Mouse (Mus musculus): ENCODE measurements at regions not wholly inside any gene's neighbourhood (a gene's known extent, or its start where the extent isn't known, plus 50 kb on each side); places are given as distances from the start of the nearest gene placed in this dataset.
A peak's percentile ranks its signal among the peaks of the same experiment; 100 is the strongest.

DNA sequence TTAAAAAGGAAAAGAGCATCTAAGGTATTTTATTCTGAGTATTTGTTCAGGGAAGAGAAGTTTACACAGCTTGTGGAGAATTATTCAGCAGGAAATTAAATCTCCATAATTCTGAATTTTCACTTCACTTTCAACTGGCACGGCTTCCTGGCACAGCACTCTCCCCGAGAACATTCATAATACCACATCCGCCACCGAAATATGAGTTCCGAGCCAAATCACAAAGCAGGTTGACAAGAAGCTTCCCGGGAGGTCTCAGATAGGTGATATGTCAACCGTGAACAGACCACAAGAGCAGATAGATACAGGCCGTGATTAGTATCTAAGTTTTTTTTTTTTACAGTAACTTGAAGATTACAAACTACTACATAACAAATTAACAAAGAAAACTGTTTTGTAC lies 473.9 kb downstream of the Synb start:
- Histone ChIP-seq H3K4me3 (ENCODE audit: low read depth, low read length) (no peak overlapping the region), H3K4me1 (replicated peaks; ENCODE audit: control insufficient read depth, insufficient read depth, low read length) (no peaks in the 10 kb centered on the region), H3K9me3 (ENCODE audit: control insufficient read depth) (no peaks in the 10 kb centered on the region), H3K27ac (ENCODE audit: low read depth, low read length) (no peak overlapping the region), H3K4me2 (replicated peaks; ENCODE audit: low read depth) (no peak overlapping the region), H3K36me3 (ENCODE audit: control insufficient read depth, insufficient read depth) (no peaks in the 10 kb centered on the region), H3K9ac (ENCODE audit: low read depth, low read length) (no peak overlapping the region), H3K27me3 (replicated peaks; ENCODE audit: control insufficient read depth, insufficient read depth, low read length) (no peaks in the 10 kb centered on the region)
- TF ChIP-seq CTCF (IDR thresholded peaks at IDR 0.05; ENCODE audit: low read depth), result no peak
- WGBS, result 87% methylated on average over 8 of the region's 8 CpGs
- no peak for ATAC-seq

DNA sequence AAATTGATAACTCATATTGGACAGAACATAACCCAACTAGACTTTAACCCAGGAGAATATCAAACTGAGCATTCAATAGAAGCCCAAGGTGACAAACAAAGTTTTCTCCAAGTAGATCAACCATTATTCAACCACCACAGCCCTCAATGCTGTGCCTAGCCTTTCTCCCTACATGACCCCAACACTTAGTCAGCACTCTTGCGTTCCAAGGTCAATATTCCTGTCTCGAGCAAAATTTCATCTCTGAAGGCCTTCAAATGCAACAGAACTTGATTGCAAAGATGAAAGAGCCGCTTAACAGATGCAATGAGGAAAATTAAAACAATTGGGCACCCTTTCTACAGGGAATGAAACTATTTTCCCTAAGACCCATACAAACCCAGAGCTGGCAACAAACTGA lies 485.1 kb downstream of the Synb start:
- H3K4me2 ChIP-seq (replicated peaks; ENCODE audit: low read depth), result no peak overlapping the region
- H3K4me3 ChIP-seq (ENCODE audit: low read depth, low read length), result no peak overlapping the region
- H3K36me3 ChIP-seq (ENCODE audit: control insufficient read depth, insufficient read depth), result no peaks in the 10 kb centered on the region
- H3K27ac ChIP-seq (ENCODE audit: low read depth, low read length), result no peak overlapping the region
- no peaks in the 10 kb centered on the region for H3K27me3 ChIP-seq (replicated peaks; ENCODE audit: control insufficient read depth, insufficient read depth, low read length)
- H3K4me1 ChIP-seq (replicated peaks; ENCODE audit: control insufficient read depth, insufficient read depth, low read length), result no peaks in the 10 kb centered on the region
- no peak for ATAC-seq
- no peaks in the 10 kb centered on the region for H3K9me3 ChIP-seq (ENCODE audit: control insufficient read depth)
- no peak overlapping the region for H3K9ac ChIP-seq (ENCODE audit: low read depth, low read length)
- 84% methylated on average over 3 of the region's 3 CpGs for WGBS
- no peak for TF ChIP-seq CTCF (IDR thresholded peaks at IDR 0.05; ENCODE audit: low read depth)

DNA sequence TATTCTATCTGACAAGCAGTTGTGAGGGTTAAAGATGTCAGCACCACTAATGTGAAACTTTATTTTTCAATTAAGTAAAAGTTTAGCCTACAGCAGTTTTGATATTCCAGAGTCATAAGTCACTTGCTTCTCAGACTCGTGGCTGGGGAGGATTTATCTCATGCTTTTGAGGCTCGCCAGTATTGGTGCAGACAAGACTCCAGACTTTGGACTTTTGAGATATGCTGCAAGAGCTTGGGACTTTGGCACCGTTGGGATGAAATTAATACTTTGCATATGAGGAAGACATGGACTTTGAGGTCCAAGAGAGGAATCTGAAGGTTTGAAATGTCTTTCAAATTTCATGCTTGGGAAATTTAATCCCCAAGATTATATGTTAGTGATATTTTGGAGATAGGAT lies 486.2 kb downstream of the Synb start:
- H3K27ac ChIP-seq (ENCODE audit: low read depth, low read length), result no peak overlapping the region
- no peak overlapping the region for H3K9ac ChIP-seq (ENCODE audit: low read depth, low read length)
- no peaks in the 10 kb centered on the region for H3K36me3 ChIP-seq (ENCODE audit: control insufficient read depth, insufficient read depth)
- no peak overlapping the region for H3K4me3 ChIP-seq (ENCODE audit: low read depth, low read length)
- no peak for TF ChIP-seq CTCF (IDR thresholded peaks at IDR 0.05; ENCODE audit: low read depth)
- H3K4me1 ChIP-seq (replicated peaks; ENCODE audit: control insufficient read depth, insufficient read depth, low read length), result no peaks in the 10 kb centered on the region
- 26% methylated on average over 3 of the region's 3 CpGs for WGBS
- no peak overlapping the region for H3K4me2 ChIP-seq (replicated peaks; ENCODE audit: low read depth)
- no peaks in the 10 kb centered on the region for H3K27me3 ChIP-seq (replicated peaks; ENCODE audit: control insufficient read depth, insufficient read depth, low read length)
- no peaks in the 10 kb centered on the region for H3K9me3 ChIP-seq (ENCODE audit: control insufficient read depth)
- peak; percentile 88 for ATAC-seq

DNA sequence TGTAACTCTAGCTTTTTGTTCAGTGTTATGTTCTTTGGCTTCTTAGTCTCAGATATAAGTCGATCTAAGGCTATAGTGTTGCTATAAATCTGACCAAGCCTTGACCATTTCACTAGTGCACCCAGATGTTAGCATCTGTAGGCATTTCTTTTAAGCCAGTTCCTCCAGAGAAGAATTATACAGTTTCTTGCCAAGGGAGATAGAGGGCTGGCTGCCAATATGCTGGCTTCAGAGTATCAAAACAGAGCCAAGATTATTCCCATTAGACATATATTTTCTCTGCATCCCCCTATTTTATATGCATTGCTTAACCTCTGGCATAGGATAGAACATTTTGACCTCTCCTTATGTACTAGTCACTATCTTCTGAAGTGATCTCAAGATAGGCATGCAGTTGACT lies 487.5 kb downstream of the Synb start:
- ATAC-seq, result no peak
- 76% methylated on average over 1 of the region's 1 CpGs for WGBS

DNA sequence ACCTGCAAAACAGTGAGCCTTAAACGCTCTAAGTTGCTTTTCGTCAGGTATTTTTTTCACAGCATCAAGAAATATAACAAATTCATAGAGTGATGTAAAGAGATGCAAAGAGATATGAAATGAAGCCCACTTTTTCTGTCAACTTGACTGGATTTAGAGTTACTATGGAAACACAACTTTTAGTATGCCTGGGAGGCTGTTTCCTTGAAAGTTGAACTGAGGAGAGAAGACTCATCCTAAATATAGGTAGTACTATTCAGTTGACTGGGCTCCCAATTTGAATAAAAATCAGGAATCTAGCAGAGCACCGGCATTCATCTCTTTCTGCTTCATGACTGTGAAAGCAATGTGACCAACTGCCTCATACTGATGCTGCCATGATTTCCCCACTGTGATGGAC lies 509.7 kb downstream of the Synb start:
- no peak overlapping the region for H3K9ac ChIP-seq (ENCODE audit: low read depth, low read length)
- no peaks in the 10 kb centered on the region for H3K9me3 ChIP-seq (ENCODE audit: control insufficient read depth)
- no peaks in the 10 kb centered on the region for H3K36me3 ChIP-seq (ENCODE audit: control insufficient read depth, insufficient read depth)
- no peak for TF ChIP-seq CTCF (IDR thresholded peaks at IDR 0.05; ENCODE audit: low read depth)
- no peaks in the 10 kb centered on the region for H3K4me1 ChIP-seq (replicated peaks; ENCODE audit: control insufficient read depth, insufficient read depth, low read length)
- no peak overlapping the region for H3K4me3 ChIP-seq (ENCODE audit: low read depth, low read length)
- H3K4me2 ChIP-seq (replicated peaks; ENCODE audit: low read depth), result no peak overlapping the region
- H3K27me3 ChIP-seq (replicated peaks; ENCODE audit: control insufficient read depth, insufficient read depth, low read length), result no peaks in the 10 kb centered on the region
- H3K27ac ChIP-seq (ENCODE audit: low read depth, low read length), result no peak overlapping the region
- no peak for ATAC-seq
- WGBS, result 97% methylated on average over 3 of the region's 3 CpGs

More for the DNA sequence above, 487.5 kb downstream of the Synb start:
- H3K27me3 ChIP-seq (replicated peaks; ENCODE audit: control insufficient read depth, insufficient read depth, low read length), result no peaks in the 10 kb centered on the region
- no peaks in the 10 kb centered on the region for H3K4me1 ChIP-seq (replicated peaks; ENCODE audit: control insufficient read depth, insufficient read depth, low read length)
- H3K36me3 ChIP-seq (ENCODE audit: control insufficient read depth, insufficient read depth), result no peaks in the 10 kb centered on the region
- no peak for TF ChIP-seq CTCF (IDR thresholded peaks at IDR 0.05; ENCODE audit: low read depth)
- no peak overlapping the region for H3K9ac ChIP-seq (ENCODE audit: low read depth, low read length)
- no peak overlapping the region for H3K4me2 ChIP-seq (replicated peaks; ENCODE audit: low read depth)
- no peak overlapping the region for H3K4me3 ChIP-seq (ENCODE audit: low read depth, low read length)
- no peaks in the 10 kb centered on the region for H3K9me3 ChIP-seq (ENCODE audit: control insufficient read depth)
- no peak overlapping the region for H3K27ac ChIP-seq (ENCODE audit: low read depth, low read length)

DNA sequence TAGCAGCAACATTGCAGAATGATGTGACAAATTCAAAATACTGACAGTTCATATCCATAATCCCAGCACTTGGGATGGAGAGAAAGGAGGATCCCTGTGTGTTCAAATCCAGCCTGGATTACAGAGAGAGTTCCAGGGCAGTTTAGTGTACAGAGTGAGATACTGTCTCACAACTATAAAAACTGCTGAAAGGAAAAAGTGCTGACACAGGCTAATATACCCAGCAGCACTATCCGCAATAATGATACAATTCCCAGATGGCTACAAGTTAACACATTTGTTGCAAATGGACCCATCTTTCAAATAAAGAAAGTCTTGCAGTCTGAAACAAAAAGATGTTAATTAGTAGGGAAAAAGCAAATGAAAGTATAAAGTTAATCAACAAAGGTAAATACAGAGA lies 510.9 kb downstream of the Synb start:
- no peak overlapping the region for H3K4me2 ChIP-seq (replicated peaks; ENCODE audit: low read depth)
- H3K36me3 ChIP-seq (ENCODE audit: control insufficient read depth, insufficient read depth), result no peaks in the 10 kb centered on the region
- 90% methylated on average over 1 of the region's 1 CpGs for WGBS
- no peaks in the 10 kb centered on the region for H3K9me3 ChIP-seq (ENCODE audit: control insufficient read depth)
- no peak for TF ChIP-seq CTCF (IDR thresholded peaks at IDR 0.05; ENCODE audit: low read depth)
- no peaks in the 10 kb centered on the region for H3K27me3 ChIP-seq (replicated peaks; ENCODE audit: control insufficient read depth, insufficient read depth, low read length)
- no peak for ATAC-seq
- no peaks in the 10 kb centered on the region for H3K4me1 ChIP-seq (replicated peaks; ENCODE audit: control insufficient read depth, insufficient read depth, low read length)
- H3K4me3 ChIP-seq (ENCODE audit: low read depth, low read length), result no peak overlapping the region
- no peak overlapping the region for H3K9ac ChIP-seq (ENCODE audit: low read depth, low read length)
- H3K27ac ChIP-seq (ENCODE audit: low read depth, low read length), result no peak overlapping the region

DNA sequence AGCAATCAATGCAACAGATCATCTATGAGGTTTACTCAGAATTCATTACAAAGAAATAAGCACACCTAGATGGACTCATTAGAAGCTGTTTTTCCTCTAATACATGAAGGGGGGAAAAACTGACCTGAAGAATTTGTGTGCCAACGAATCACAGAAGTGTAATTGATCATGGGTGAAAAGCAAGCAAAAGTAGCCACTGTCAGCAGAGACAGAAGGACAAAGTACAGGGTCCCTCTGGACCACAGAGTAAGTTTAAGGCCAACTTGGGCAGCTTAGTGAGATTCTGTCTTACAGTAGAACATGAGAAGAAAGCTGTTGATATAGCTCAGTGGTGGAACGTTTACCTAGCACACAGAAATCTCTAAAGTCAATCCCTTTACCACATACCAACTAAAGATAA lies 523.7 kb downstream of the Synb start:
- Histone ChIP-seq H3K27me3 (replicated peaks; ENCODE audit: control insufficient read depth, insufficient read depth, low read length) (no peaks in the 10 kb centered on the region), H3K9ac (ENCODE audit: low read depth, low read length) (no peak overlapping the region), H3K9me3 (ENCODE audit: control insufficient read depth) (no peaks in the 10 kb centered on the region), H3K27ac (ENCODE audit: low read depth, low read length) (no peak overlapping the region), H3K4me3 (ENCODE audit: low read depth, low read length) (no peak overlapping the region), H3K4me2 (replicated peaks; ENCODE audit: low read depth) (no peak overlapping the region), H3K4me1 (replicated peaks; ENCODE audit: control insufficient read depth, insufficient read depth, low read length) (no peaks in the 10 kb centered on the region), H3K36me3 (ENCODE audit: control insufficient read depth, insufficient read depth) (no peaks in the 10 kb centered on the region)
- WGBS, result 55% methylated on average over 2 of the region's 2 CpGs
- no peak for ATAC-seq
- no peak for TF ChIP-seq CTCF (IDR thresholded peaks at IDR 0.05; ENCODE audit: low read depth)

Measured in intestine, postnatal 0 days (tissue).